Mouse (Mus musculus) layer of hippocampus, adult 2 months (tissue): ENCODE measurements around the gene Fmnl2. TPM values are rescaled to one million over a fixed set of nuclear protein-coding genes. Genes with fewer than 3 reads are reported as not detected.
A peak's percentile ranks its signal among the peaks of the same experiment; 100 is the strongest.

Experiments
- DNase-seq, 2 experiments: peaks; one replicate each; pipeline ENCODE4 v3.0.0; 2022; ENCODE audit warnings: low spot score in 2 of 2
- H3K27ac ChIP-seq: fragments of 200-600 bp; 2 replicates; pipeline ENCODE4 v1.8.1; 2022
- H3K4me3 ChIP-seq: fragments of 200-600 bp; 2 replicates; pipeline ENCODE4 v1.8.1; 2022; ENCODE audit warnings: mild to moderate bottlenecking
- CTCF ChIP-seq: fragments of 200-600 bp; conservative IDR thresholded peaks from 2 replicates; pipeline ENCODE4 v1.8.1; 2022; ENCODE audit warnings: antibody characterized with exemption, mild to moderate bottlenecking, moderate library complexity
- total RNA-seq, 2 experiments: library from RNA; stranded (reverse); gene quantifications; 2 replicates each; pipeline ENCODE4 v1.2.3; 2021

The Fmnl2 gene
- total RNA-seq, 2 experiments from 2014 or later: 42.4 to 44.0 TPM

DNA sequence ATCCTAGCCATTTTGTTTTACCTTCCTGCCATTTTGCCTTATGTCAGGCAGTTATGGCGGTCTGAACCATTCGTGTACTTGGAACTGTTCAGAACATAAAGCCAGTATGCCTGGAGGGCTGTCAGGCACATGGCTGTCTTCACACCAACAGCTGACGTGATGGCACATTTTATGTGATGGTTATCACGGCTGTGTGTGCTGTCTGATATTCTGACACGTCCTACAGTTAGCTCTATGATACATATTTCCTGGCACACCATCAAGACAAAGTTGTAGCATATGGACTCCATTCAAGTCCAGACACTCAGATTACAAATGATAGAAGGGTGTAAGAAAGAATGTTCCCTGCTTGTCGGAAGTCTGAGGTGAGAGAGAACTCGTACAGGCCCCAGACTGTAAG, 248.4 kb downstream of the Fmnl2 start:
- Histone ChIP-seq H3K27ac (no peak overlapping the region), H3K4me3 (no peak overlapping the region)
- DNase-seq: no peak
- TF ChIP-seq CTCF: no peak

DNA sequence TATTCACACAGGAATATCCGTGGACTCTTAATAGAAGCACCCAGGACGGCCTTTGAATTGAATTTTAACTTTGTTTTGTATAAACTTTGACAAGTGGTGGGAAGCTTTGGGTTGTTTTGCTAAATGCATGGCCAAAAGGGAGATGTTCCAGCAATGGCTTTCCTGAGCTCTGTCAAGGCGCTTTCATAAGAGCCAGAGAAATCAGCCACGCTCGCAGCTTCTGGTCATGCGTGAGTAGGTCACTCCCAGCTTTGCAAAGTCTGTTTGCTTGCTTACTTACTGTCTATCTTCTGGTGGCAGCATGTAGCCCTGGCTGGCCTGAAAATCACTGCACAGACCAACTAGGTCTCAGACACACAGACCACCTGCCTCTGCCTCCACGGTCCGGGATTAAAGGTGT, 248.8 kb downstream of the Fmnl2 start:
- H3K27ac ChIP-seq: no peak overlapping the region
- H3K4me3 ChIP-seq: no peak overlapping the region
- no peak for DNase-seq
- TF ChIP-seq CTCF: no peak

GRCm38 (mm10) chr2:53108547-53108946, 250.9 kb downstream of the Fmnl2 start:
- H3K4me3 ChIP-seq: no peak overlapping the region
- TF ChIP-seq CTCF: no peak
- H3K27ac ChIP-seq: no peak overlapping the region
- DNase-seq: no peak

DNA sequence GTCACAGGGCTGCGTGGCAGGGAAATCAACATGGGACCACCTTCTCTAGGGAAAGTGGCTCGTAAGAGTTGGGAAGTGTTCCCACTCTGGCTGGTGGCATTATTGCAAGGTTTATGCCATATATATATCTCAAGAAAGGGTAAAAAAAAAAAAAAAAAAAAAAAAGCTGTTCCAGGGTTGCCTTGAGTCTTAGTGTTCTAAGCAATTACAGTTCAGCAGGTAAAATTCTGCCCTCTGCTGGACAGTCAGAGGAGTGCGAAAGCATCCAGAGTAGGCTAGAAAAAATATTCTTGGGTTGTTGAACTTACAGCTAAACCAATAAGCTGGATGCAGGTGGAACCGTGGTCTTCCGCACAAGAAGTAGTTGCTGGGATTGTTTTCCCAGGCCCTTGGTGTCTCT, 264.1 kb downstream of the Fmnl2 start:
- H3K4me3 ChIP-seq: no peak overlapping the region
- peak; percentile 38 to 67 for DNase-seq
- TF ChIP-seq CTCF: peak; percentile 87
- H3K27ac ChIP-seq: no peak overlapping the region

DNA sequence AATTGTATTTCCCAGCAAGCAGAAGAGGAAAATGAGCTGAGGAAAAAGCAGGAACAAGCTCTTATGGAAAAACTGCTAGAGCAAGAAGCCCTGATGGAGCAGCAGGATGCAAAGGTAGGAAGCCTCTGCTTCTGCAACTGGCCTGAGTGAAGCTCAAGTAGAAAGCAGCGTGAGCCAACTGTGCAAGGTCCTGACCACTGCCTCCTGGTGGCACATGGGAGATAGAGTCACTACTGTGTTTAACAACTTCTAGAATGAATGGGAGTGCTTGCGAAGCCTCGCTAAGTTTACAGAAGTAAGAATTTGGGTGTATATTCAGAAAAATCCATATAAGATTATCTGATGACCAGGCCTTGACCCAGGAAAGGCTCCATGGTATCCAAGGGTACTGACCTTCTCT, 268.3 kb downstream of the Fmnl2 start:
- no peak for DNase-seq
- Histone ChIP-seq H3K4me3 (no peak overlapping the region), H3K27ac (no peak overlapping the region)
- TF ChIP-seq CTCF: peak; percentile 61

- no peak for DNase-seq
- TF ChIP-seq CTCF: no peak
- no peak overlapping the region for H3K4me3 ChIP-seq
- no peak overlapping the region for H3K27ac ChIP-seq
Measured at GRCm38 (mm10) chr2:53129070-53129469, 271.4 kb downstream of the Fmnl2 start.

DNA sequence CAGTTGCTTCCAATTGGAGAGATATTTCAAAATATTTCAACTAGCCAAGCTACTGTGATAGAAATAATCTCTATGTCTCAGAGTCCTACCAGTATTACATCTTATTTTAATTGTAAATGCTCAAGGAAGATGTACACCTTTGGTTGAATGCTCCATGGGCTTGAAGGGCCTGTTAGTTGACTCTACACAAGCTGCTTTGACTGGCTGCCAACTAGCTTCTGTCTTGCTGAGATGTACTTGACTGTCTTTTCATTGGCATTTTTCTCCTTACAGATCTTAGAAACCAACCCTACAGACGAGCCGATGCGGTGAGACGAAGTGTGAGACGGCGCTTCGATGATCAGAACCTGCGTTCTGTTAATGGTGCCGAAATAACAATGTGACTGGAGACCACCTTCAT, 273.9 kb downstream of the Fmnl2 start:
- no peak for TF ChIP-seq CTCF
- DNase-seq: no peak
- Histone ChIP-seq H3K27ac (no peak overlapping the region), H3K4me3 (no peak overlapping the region)

DNA sequence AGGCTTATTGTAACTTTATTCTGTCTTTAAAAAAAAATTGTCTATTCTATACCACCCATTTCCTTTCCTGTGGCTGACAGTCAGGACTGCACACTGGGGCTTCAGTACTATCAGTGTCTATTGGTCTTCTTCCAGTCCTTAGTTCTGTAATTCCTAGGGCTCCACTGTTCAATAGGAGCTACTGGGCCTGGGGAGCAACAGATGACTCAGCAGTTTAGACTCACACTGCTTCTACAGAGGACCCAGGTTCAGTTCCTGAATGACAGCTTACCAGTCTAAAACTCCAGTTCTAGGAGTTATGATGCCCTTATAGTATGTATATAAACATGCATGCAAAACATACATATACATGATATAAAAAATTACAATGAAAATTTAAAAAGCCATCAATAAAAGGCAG, 289.2 kb downstream of the Fmnl2 start:
- Histone ChIP-seq H3K4me3 (no peak overlapping the region), H3K27ac (no peak overlapping the region)
- no peak for TF ChIP-seq CTCF
- no peak for DNase-seq

GRCm38 (mm10) chr2:53173966-53174365, 316.3 kb downstream of the Fmnl2 start:
- TF ChIP-seq CTCF: no peak
- no peak for DNase-seq
- H3K4me3 ChIP-seq: no peak overlapping the region

DNA sequence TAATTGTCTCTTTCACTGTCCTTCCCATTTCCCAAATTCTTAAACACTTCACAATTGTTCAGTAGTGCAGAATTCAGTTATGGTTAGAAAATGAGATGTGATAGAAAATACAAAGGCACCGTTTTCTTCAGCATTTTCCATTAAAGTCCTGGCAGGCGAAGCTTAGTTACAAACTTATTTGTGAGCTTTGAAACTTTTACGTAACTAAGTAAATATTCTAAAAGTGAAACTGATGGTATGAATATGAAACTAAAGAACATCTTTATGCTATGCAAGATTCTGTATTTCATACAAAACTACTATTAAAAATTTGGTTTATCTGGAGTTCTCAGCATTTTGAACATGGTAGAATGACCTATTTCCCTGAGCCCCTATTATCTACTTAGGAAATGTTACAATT, 321.3 kb downstream of the Fmnl2 start:
- TF ChIP-seq CTCF: no peak
- no peak overlapping the region for H3K27ac ChIP-seq
- H3K4me3 ChIP-seq: no peak overlapping the region
- DNase-seq: no peak

More at GRCm38 (mm10) chr2:53173966-53174365, 316.3 kb downstream of the Fmnl2 start:
- no peak overlapping the region for H3K27ac ChIP-seq

DNA sequence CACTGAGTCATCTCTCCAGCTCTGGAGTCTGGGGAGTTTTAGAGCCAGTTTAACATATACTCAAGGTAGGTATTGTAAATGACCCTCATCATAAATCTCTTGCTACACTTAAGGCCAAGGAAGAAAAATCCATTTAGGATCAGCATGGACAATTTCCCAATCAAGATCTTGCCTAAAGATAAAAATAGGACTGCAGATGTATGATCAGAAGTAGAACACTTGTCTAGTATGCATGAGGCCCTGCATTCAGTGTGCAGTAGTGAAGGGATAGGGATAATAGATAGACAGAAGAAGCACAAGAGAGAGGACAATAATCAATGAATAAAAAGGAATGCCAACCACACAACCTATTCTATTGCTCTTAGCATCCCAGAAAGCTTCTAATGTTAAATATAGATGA, 322.2 kb downstream of the Fmnl2 start:
- DNase-seq: no peak
- no peak overlapping the region for H3K4me3 ChIP-seq
- no peak overlapping the region for H3K27ac ChIP-seq

More for the DNA sequence above, 322.2 kb downstream of the Fmnl2 start:
- TF ChIP-seq CTCF: no peak

Other genes with a start within 250 kb of the Fmnl2 start
- gene Cacnb4, start 181.0 kb upstream of the Fmnl2 start, total RNA-seq: 10 to 100 TPM; 69.7 to 81.2 TPM
- gene Stam2, start 115.6 kb upstream of the Fmnl2 start, total RNA-seq: 10 to 100 TPM; 24.1 to 26.0 TPM